Mouse (Mus musculus) embryonic fibroblast, embryonic 13.5 days (primary cell): ENCODE measurements around the gene Rgl1. TPM values are rescaled to one million over a fixed set of nuclear protein-coding genes. Genes with fewer than 3 reads are reported as not detected.

Experiments
- H3K27ac ChIP-seq: 2 replicates; pipeline ENCODE4 v1.5.1; 2012; ENCODE audit warnings: low read length, control low read depth, inconsistent platforms; ENCODE audit not compliant: insufficient read depth
- H3K4me1 ChIP-seq: 2 replicates; pipeline ENCODE4 v1.6.1; 2011; ENCODE audit warnings: low read length; ENCODE audit not compliant: control insufficient read depth, insufficient read depth
- H3K4me3 ChIP-seq: 2 replicates; pipeline ENCODE4 v1.5.1; 2011; ENCODE audit warnings: mild to moderate bottlenecking, control low read depth, low read length; ENCODE audit not compliant: insufficient read depth
- CTCF ChIP-seq: IDR thresholded peaks from 2 replicates; pipeline ENCODE4 v1.5.1; 2011; ENCODE audit warnings: mild to moderate bottlenecking, control low read depth, low read length, moderate library complexity, borderline replicate concordance; ENCODE audit not compliant: insufficient read depth
- POLR2A ChIP-seq: IDR thresholded peaks from 2 replicates; pipeline ENCODE4 v1.6.1; 2011; ENCODE audit warnings: low read depth, mild to moderate bottlenecking, control low read depth, low read length, moderate library complexity
- polyA plus RNA-seq: library from polyadenylated mRNA; stranded (reverse); fragments of >200 nt; gene quantifications from 2 replicates; pipeline ENCODE4 v1.2.4, GENCODE M21; 2011; ENCODE audit warnings: low read depth; ENCODE audit not compliant: missing spikeins, insufficient read length

Rgl1 gene
- polyA plus RNA-seq, 1 experiment = 53.6 TPM

- TF ChIP-seq POLR2A (no peak), CTCF (no peak)
- H3K4me1 ChIP-seq = no peaks in the 10 kb centered on the region
- no peak within 1 kb of the TSS for H3K27ac ChIP-seq
- H3K4me3 ChIP-seq = no peak within 1 kb of the TSS
Observed at GRCm38 (mm10) chr1:152799897-152800296, 33.7 kb upstream of the Rgl1 start, which contains the start of gene Ncf2. Ncf2 (plus strand) TSS chr1:152800194.

DNA sequence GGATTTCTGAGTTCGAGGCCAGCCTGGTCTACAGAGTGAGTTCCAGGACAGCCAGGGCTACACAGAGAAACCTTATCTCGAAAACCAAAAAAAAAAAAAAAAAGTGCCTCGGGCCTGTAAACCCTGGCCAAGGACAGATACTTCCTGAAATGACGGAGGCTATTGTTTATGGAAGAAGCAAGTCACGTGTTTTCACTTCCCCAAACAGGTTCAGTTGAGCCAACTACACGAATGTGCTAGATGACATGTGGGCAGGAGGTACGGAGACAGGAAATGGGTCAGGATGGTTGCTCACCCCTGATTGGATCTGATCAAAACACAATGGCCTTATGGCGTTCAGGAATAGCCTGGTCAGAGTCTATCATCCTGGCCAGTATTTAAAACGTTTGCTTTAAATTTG, 32.0 kb upstream of the Rgl1 start:
- H3K27ac ChIP-seq = no peak overlapping the region
- TF ChIP-seq POLR2A (no peak), CTCF (no peak)
- no peak overlapping the region for H3K4me3 ChIP-seq

GRCm38 (mm10) chr1:152796683-152797263, 30.6 kb upstream of the Rgl1 start:
- Histone ChIP-seq H3K27ac (no peak overlapping the region), H3K4me1 (no peaks in the 10 kb centered on the region), H3K4me3 (no peak overlapping the region)
- no peak for TF ChIP-seq CTCF
- TF ChIP-seq POLR2A = no peak

More for the DNA sequence above, 32.0 kb upstream of the Rgl1 start:
- no peaks in the 10 kb centered on the region for H3K4me1 ChIP-seq

DNA sequence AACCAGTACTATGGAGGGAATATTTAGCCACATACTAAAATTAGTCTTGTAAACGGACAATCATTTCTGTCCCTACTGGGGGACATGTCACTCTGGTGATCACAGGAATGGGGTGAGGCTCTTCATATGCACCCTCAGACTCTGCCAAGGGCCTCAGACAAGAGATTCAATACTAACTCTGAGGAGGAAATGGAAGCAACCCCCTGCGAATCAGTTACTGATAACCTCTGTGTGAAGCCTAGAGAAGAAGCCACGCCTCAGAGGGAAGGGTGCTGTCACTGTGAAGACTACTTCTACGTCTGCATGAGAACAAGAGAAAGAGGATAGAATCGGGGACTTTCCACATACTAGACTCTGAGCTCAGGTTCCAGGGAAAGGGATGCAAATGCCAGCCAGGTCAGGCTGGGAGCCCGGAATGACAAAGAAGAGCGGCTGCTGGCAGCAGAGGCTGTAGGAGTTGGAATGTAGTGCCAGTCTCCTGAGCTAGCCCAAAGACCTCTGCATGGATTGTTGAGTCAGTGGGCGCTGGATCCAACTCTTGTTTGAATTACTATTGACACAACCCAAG, 29.6 kb upstream of the Rgl1 start:
- no peak overlapping the region for H3K4me3 ChIP-seq
- no peaks in the 10 kb centered on the region for H3K4me1 ChIP-seq
- H3K27ac ChIP-seq = no peak overlapping the region
- no peak for TF ChIP-seq POLR2A
- TF ChIP-seq CTCF = no peak

- TF ChIP-seq CTCF (no peak), POLR2A (no peak)
- Histone ChIP-seq H3K27ac (no peak overlapping the region), H3K4me1 (no peaks in the 10 kb centered on the region), H3K4me3 (no peak overlapping the region)
Observed at GRCm38 (mm10) chr1:152793495-152794130, 27.5 kb upstream of the Rgl1 start.

GRCm38 (mm10) chr1:152792736-152793494, 26.8 kb upstream of the Rgl1 start:
- Histone ChIP-seq H3K4me3 (no peak overlapping the region), H3K4me1 (no peaks in the 10 kb centered on the region), H3K27ac (no peak overlapping the region)
- no peak for TF ChIP-seq CTCF
- TF ChIP-seq POLR2A = no peak

GRCm38 (mm10) chr1:152791269-152791668, 25.1 kb upstream of the Rgl1 start:
- H3K4me1 ChIP-seq = no peaks in the 10 kb centered on the region
- no peak overlapping the region for H3K27ac ChIP-seq
- H3K4me3 ChIP-seq = no peak overlapping the region
- TF ChIP-seq POLR2A (no peak), CTCF (no peak)

DNA sequence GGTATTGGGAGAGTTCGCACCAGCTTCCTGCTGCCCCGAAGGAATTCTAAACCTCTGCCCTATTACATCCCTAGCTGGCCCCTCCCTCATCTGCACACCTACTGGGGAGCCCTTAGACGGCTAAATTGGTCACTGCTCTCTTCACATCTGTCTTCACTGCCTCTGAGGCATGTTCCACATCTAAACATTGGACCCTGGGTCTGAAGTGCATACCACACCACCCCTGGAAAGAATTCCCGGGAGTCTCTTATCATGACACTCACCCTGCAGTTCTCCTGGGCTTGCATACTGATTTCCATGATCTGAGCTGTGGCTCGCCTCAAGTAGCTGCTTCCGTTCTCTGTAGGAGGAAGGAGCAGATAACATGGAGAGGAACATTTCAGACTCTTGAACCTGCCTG, 24.7 kb upstream of the Rgl1 start:
- H3K4me3 ChIP-seq = no peak overlapping the region
- H3K4me1 ChIP-seq = no peaks in the 10 kb centered on the region
- TF ChIP-seq CTCF (no peak), POLR2A (no peak)
- H3K27ac ChIP-seq = no peak overlapping the region

DNA sequence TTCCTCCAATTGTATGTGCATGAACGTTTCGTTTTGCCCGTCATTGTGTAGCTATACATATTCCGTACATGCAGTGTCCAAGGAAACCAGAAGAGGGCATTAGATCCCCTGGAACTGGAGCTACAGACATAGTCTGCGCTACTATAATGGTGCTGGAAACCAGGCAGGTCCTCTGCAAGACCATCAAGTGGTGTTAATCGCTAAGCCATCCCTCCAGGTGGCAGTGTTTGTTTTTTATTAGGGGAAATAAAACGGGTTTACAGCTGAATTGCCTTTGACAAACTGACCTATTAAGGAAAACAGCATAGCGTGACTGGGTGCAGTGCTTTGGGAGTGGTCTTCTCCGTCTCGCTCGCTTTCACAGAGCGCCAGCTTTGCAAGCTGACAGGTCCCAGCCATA, 24.1 kb upstream of the Rgl1 start:
- Histone ChIP-seq H3K27ac (no peak overlapping the region), H3K4me1 (no peaks in the 10 kb centered on the region), H3K4me3 (no peak overlapping the region)
- TF ChIP-seq POLR2A (no peak), CTCF (no peak)

DNA sequence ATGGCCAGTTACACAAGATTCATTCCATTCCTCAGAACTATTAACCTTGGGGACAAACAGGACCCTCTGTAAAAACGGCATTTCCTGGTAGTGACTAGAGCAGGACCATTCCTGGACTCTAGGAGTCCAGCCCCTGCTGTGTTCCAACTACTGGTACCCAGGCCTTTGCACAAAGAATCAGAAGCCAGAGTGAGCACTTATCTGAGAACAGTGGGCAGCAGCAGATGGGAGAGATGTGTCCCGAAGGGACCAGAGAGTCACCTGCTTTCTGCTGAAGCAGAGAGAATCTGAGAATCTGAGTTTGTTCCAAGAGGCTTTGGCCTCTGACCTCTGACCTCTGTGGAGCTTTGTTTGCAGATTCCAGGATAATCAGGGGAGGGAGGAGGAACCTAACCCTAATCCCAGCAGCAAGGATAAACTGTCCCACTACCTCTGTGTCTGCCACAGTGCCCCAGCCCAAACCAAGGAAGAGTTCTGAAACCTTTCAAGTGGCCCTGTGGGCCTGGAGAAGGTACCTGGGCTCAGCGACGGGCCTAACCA, 22.0 kb upstream of the Rgl1 start:
- no peak overlapping the region for H3K27ac ChIP-seq
- no peak for TF ChIP-seq POLR2A
- H3K4me1 ChIP-seq = no peaks in the 10 kb centered on the region
- H3K4me3 ChIP-seq = no peak overlapping the region
